ENCODE assay signal across 7 mouse cellular contexts in the genomic region with DNA sequence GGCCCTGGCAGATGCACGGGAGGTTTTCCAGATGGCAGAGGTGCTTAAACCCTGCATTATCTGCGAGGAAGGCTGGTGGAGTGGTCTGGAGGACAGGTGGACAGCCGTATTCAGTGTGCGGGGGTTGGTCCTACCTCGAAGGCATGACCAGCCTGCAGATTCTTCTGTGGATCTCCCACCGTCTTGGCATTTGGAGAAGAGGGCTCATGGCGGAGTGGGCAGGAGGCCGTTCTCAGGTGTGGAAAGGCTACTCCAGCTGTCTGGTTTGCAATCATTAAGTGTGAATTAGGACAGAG. TPM values are rescaled to one million over a fixed set of nuclear protein-coding genes. Genes with fewer than 3 reads are reported as not detected.
DNase-seq lines count a peak whose midpoint lies in the region; ATAC-seq and TF ChIP-seq lines count a peak whose summit lies in the region.

No protein-coding gene starts in this region.

- 30% methylated on average over 8 of the region's 8 CpGs for WGBS in lung, postnatal 0 days
- WGBS in forebrain, embryonic 16.5 days: 56% methylated on average over 8 of the region's 8 CpGs
- whole genome bisulfite sequencing in limb, embryonic 12.5 days: 43% methylated on average over 8 of the region's 8 CpGs
- 36% methylated on average over 8 of the region's 8 CpGs for WGBS in stomach, postnatal 0 days

- H3K36me3 ChIP-seq in lung, postnatal 0 days (ENCODE audit: insufficient read depth, low read length): no peaks in the 10 kb centered on the region
- no peaks in the 10 kb centered on the region for H3K36me3 ChIP-seq in forebrain, embryonic 16.5 days (ENCODE audit: control insufficient read depth, insufficient read depth)
- H3K36me3 ChIP-seq in limb, embryonic 12.5 days: no peaks in the 10 kb centered on the region
- H3K36me3 ChIP-seq in stomach, postnatal 0 days (ENCODE audit: control insufficient read depth, insufficient read depth, low read length): no peaks in the 10 kb centered on the region

- no peak for ATAC-seq in lung, postnatal 0 days
- no peak for ATAC-seq in forebrain, embryonic 16.5 days
- ATAC-seq in limb, embryonic 12.5 days (ENCODE audit: insufficient number of reproducible peaks, insufficient read depth, low FRiP score, low TSS enrichment, low read depth): no peak
- no peak for ATAC-seq in stomach, postnatal 0 days (ENCODE audit: low FRiP score, low TSS enrichment)

- no peak for TF ChIP-seq EP300 in lung, postnatal 0 days (IDR thresholded peaks at IDR 0.05)
- no peak for TF ChIP-seq EP300 in stomach, postnatal 0 days (optimal IDR thresholded peaks at IDR 0.05)

- no peak for DNase-seq in lung, postnatal 0 days (ENCODE audit: low spot score)
- DNase-seq in lung, postnatal 10 days: no peak
- DNase-seq in stomach, postnatal 0 days (ENCODE audit: low spot score): no peak
- no peak for DNase-seq in B cell, adult 2 months
- no peak for DNase-seq in cerebellum, adult 9-10 months

- TF ChIP-seq CTCF in lung, postnatal 0 days (IDR thresholded peaks at IDR 0.05): no peak
- no peak for TF ChIP-seq CTCF in stomach, postnatal 0 days (IDR thresholded peaks at IDR 0.05; ENCODE audit: low read depth)

- 0 out of 2 replicates have a peak overlapping the region, but pooled peaks have one; percentile 30 for H3K4me2 ChIP-seq in lung, postnatal 0 days (replicated peaks; ENCODE audit: low read depth, low read length)
- H3K4me2 ChIP-seq in forebrain, embryonic 16.5 days (ENCODE audit: low read length): peak overlapping the region; percentile 49
- H3K4me2 ChIP-seq in limb, embryonic 12.5 days: peak overlapping the region; percentile 55
- peak overlapping the region; percentile 31 for H3K4me2 ChIP-seq in stomach, postnatal 0 days (replicated peaks; ENCODE audit: low read depth)

- H3K27ac ChIP-seq in lung, postnatal 0 days (ENCODE audit: low read length): no peak overlapping the region
- H3K27ac ChIP-seq in forebrain, embryonic 16.5 days (ENCODE audit: low read length): no peak overlapping the region
- H3K27ac ChIP-seq in limb, embryonic 12.5 days: no peak overlapping the region
- no peak overlapping the region for H3K27ac ChIP-seq in stomach, postnatal 0 days (replicated peaks)

- H3K27me3 ChIP-seq in lung, postnatal 0 days (replicated peaks; ENCODE audit: insufficient read depth, low read length): 0 out of 2 replicates have a peak, but pooled peaks cover 4% of the 10 kb centered on the region
- H3K27me3 ChIP-seq in forebrain, embryonic 16.5 days (replicated peaks; ENCODE audit: control insufficient read depth, insufficient read depth, low read length): peaks cover 4% of the 10 kb centered on the region; the same call in 1 of the 2 replicates
- H3K27me3 ChIP-seq in limb, embryonic 12.5 days: peaks cover 34% of the 10 kb centered on the region; the same call in 1 of the 2 replicates
- H3K27me3 ChIP-seq in stomach, postnatal 0 days (ENCODE audit: control insufficient read depth, insufficient read depth, low read length): no peaks in the 10 kb centered on the region

- H3K4me1 ChIP-seq in lung, postnatal 0 days (ENCODE audit: insufficient read depth, low read depth, low read length): no peaks in the 10 kb centered on the region
- H3K4me1 ChIP-seq in forebrain, embryonic 16.5 days (replicated peaks; ENCODE audit: control insufficient read depth, insufficient read depth, low read length): peaks cover 11% of the 10 kb centered on the region
- H3K4me1 ChIP-seq in limb, embryonic 12.5 days (replicated peaks): peaks cover 5% of the 10 kb centered on the region
- no peaks in the 10 kb centered on the region for H3K4me1 ChIP-seq in stomach, postnatal 0 days (replicated peaks; ENCODE audit: control insufficient read depth, insufficient read depth)

- H3K9me3 ChIP-seq in lung, postnatal 0 days (ENCODE audit: low read length): no peaks in the 10 kb centered on the region
- H3K9me3 ChIP-seq in forebrain, embryonic 16.5 days (ENCODE audit: control insufficient read depth, low read length): no peaks in the 10 kb centered on the region
- 0 out of 2 replicates have a peak, but pooled peaks cover 2% of the 10 kb centered on the region for H3K9me3 ChIP-seq in limb, embryonic 12.5 days
- no peaks in the 10 kb centered on the region for H3K9me3 ChIP-seq in stomach, postnatal 0 days (ENCODE audit: control insufficient read depth, low read length)

- H3K4me3 ChIP-seq in lung, postnatal 0 days (ENCODE audit: low read depth, low read length): no peak overlapping the region
- H3K4me3 ChIP-seq in forebrain, embryonic 16.5 days (replicated peaks; ENCODE audit: low read length): peak overlapping the region; percentile 17
- peak overlapping the region; percentile 29 for H3K4me3 ChIP-seq in limb, embryonic 12.5 days (replicated peaks)
- H3K4me3 ChIP-seq in stomach, postnatal 0 days (ENCODE audit: low read depth, low read length): peak overlapping the region; percentile 8; the same call in 1 of the 2 replicates

- H3K9ac ChIP-seq in lung, postnatal 0 days (replicated peaks; ENCODE audit: low read depth): no peak overlapping the region
- no peak overlapping the region; the same call in 1 of the 2 replicates for H3K9ac ChIP-seq in forebrain, embryonic 16.5 days (replicated peaks; ENCODE audit: low read depth, low read length)
- H3K9ac ChIP-seq in limb, embryonic 12.5 days (replicated peaks): no peak overlapping the region
- H3K9ac ChIP-seq in stomach, postnatal 0 days (ENCODE audit: low read length): no peak overlapping the region

RNA-seq across cellular contexts. Expression of a gene that starts 32.8 kb away (rescaled TPM):
- 1.5 and 1.8 TPM in 2 replicates for polyA plus RNA-seq in lung, postnatal 0 days (2015; fragmentation: Nextera tagmentation; extraction: Ambion mirVana)
- 0.22 and 0.37 TPM in 2 replicates for polyA plus RNA-seq in forebrain, embryonic 16.5 days (2015; fragmentation: Nextera tagmentation; extraction: Ambion mirVana)
- polyA plus RNA-seq in limb, embryonic 12.5 days (2016; fragmentation: Nextera tagmentation; extraction: Ambion mirVana): not detected in 2 replicates
- 3.1 and 3.7 TPM in 2 replicates for polyA plus RNA-seq in stomach, postnatal 0 days (2015; fragmentation: Nextera tagmentation; extraction: Ambion mirVana)

RNA-seq across cellular contexts. Expression of a gene that starts 43.9 kb away (rescaled TPM):
- 126 and 138 TPM in 2 replicates for polyA plus RNA-seq in lung, postnatal 0 days (2015; fragmentation: Nextera tagmentation; extraction: Ambion mirVana)
- 436 and 440 TPM in 2 replicates for polyA plus RNA-seq in forebrain, embryonic 16.5 days (2015; fragmentation: Nextera tagmentation; extraction: Ambion mirVana)
- polyA plus RNA-seq in limb, embryonic 12.5 days (2016; fragmentation: Nextera tagmentation; extraction: Ambion mirVana): 689 and 751 TPM in 2 replicates
- 226 and 257 TPM in 2 replicates for polyA plus RNA-seq in stomach, postnatal 0 days (2015; fragmentation: Nextera tagmentation; extraction: Ambion mirVana)

RNA-seq across cellular contexts. Expression of a gene that starts 55.4 kb away (rescaled TPM):
- polyA plus RNA-seq in lung, postnatal 0 days (2015; fragmentation: Nextera tagmentation; extraction: Ambion mirVana): 15.1 and 18.2 TPM in 2 replicates
- polyA plus RNA-seq in forebrain, embryonic 16.5 days (2015; fragmentation: Nextera tagmentation; extraction: Ambion mirVana): 15.3 and 18.0 TPM in 2 replicates
- 31.5 and 31.6 TPM in 2 replicates for polyA plus RNA-seq in limb, embryonic 12.5 days (2016; fragmentation: Nextera tagmentation; extraction: Ambion mirVana)
- 10.4 and 10.9 TPM in 2 replicates for polyA plus RNA-seq in stomach, postnatal 0 days (2015; fragmentation: Nextera tagmentation; extraction: Ambion mirVana)
